Comparison of ENCODE assay signal across 19 mouse cellular contexts in genomic region chr4:48726349-48726835, GRCm38 (mm10).
A peak's percentile ranks its signal among the peaks of the same experiment; 100 is the strongest.
DNase-seq lines count a peak whose midpoint lies in the region; ATAC-seq lines count a peak whose summit lies in the region.
"Had no signal": no experiment of that assay in that cellular context is flagged by ENCODE, and none has a peak within 500 bp of the region (broad histone marks: within the 10 kb centered on the region; RNA-seq: fewer than 3 reads in every experiment).

No protein-coding gene starts in this region.

- H3K27me3 ChIP-seq in forebrain, embryonic 13.5 days: no peaks in the 10 kb centered on the region
- H3K27me3 ChIP-seq in forebrain, embryonic 11.5 days (ENCODE audit: control insufficient read depth, insufficient read depth, low read length): no peaks in the 10 kb centered on the region
- no peaks in the 10 kb centered on the region for H3K27me3 ChIP-seq in forebrain, embryonic 16.5 days (replicated peaks; ENCODE audit: control insufficient read depth, insufficient read depth, low read length)
- H3K27me3 ChIP-seq in midbrain, embryonic 12.5 days: no peaks in the 10 kb centered on the region
- H3K27me3 ChIP-seq in neural tube, embryonic 14.5 days (ENCODE audit: control insufficient read depth, insufficient read depth, low read length): no peaks in the 10 kb centered on the region
- H3K27me3 ChIP-seq: heart, embryonic 15.5 days; limb, embryonic 13.5 days; liver, embryonic 15.5 days; megakaryocyte, embryonic 14.5 days had no signal

- H3K9me3 ChIP-seq in forebrain, embryonic 13.5 days (replicated peaks): no peaks in the 10 kb centered on the region
- no peaks in the 10 kb centered on the region for H3K9me3 ChIP-seq in forebrain, embryonic 11.5 days (ENCODE audit: control insufficient read depth, low read length)
- H3K9me3 ChIP-seq in forebrain, embryonic 16.5 days (ENCODE audit: control insufficient read depth, low read length): no peaks in the 10 kb centered on the region
- no peaks in the 10 kb centered on the region for H3K9me3 ChIP-seq in midbrain, embryonic 12.5 days
- no peaks in the 10 kb centered on the region for H3K9me3 ChIP-seq in neural tube, embryonic 14.5 days (ENCODE audit: control insufficient read depth, low read length)
- H3K9me3 ChIP-seq: heart, embryonic 15.5 days; limb, embryonic 13.5 days; liver, embryonic 15.5 days had no signal

- peaks cover 21% of the 10 kb centered on the region for H3K4me1 ChIP-seq in forebrain, embryonic 13.5 days
- 0 out of 2 replicates have a peak, but pooled peaks cover 3% of the 10 kb centered on the region for H3K4me1 ChIP-seq in forebrain, embryonic 11.5 days (replicated peaks; ENCODE audit: control insufficient read depth, insufficient read depth, low read length)
- peaks cover 18% of the 10 kb centered on the region for H3K4me1 ChIP-seq in forebrain, embryonic 16.5 days (replicated peaks; ENCODE audit: control insufficient read depth, insufficient read depth, low read length)
- peaks cover 9% of the 10 kb centered on the region for H3K4me1 ChIP-seq in midbrain, embryonic 12.5 days
- peaks cover 15% of the 10 kb centered on the region for H3K4me1 ChIP-seq in neural tube, embryonic 14.5 days (ENCODE audit: control insufficient read depth, insufficient read depth, low read length)
- H3K4me1 ChIP-seq: heart, embryonic 15.5 days; liver, embryonic 15.5 days; megakaryocyte, embryonic 14.5 days had no signal

- 79% methylated on average over 11 of the region's 11 CpGs for WGBS in forebrain, embryonic 13.5 days
- 88% methylated on average over 11 of the region's 11 CpGs for WGBS in forebrain, embryonic 11.5 days
- WGBS in forebrain, embryonic 16.5 days: 78% methylated on average over 11 of the region's 11 CpGs
- whole genome bisulfite sequencing in midbrain, embryonic 12.5 days: 81% methylated on average over 11 of the region's 11 CpGs
- WGBS in neural tube, embryonic 14.5 days: 44% methylated on average over 11 of the region's 11 CpGs

- no peaks in the 10 kb centered on the region for H3K36me3 ChIP-seq in forebrain, embryonic 13.5 days (ENCODE audit: poor library complexity, severe bottlenecking)
- no peaks in the 10 kb centered on the region for H3K36me3 ChIP-seq in forebrain, embryonic 11.5 days (ENCODE audit: control insufficient read depth, insufficient read depth, low read length)
- H3K36me3 ChIP-seq in forebrain, embryonic 16.5 days (ENCODE audit: control insufficient read depth, insufficient read depth): no peaks in the 10 kb centered on the region
- H3K36me3 ChIP-seq in midbrain, embryonic 12.5 days: no peaks in the 10 kb centered on the region
- H3K36me3 ChIP-seq in neural tube, embryonic 14.5 days (ENCODE audit: control insufficient read depth, insufficient read depth, low read length): no peaks in the 10 kb centered on the region
- H3K36me3 ChIP-seq: heart, embryonic 15.5 days; limb, embryonic 13.5 days; liver, embryonic 15.5 days had no signal

- no peak overlapping the region for H3K9ac ChIP-seq in forebrain, embryonic 13.5 days
- H3K9ac ChIP-seq in forebrain, embryonic 11.5 days (ENCODE audit: low read length): no peak overlapping the region
- no peak overlapping the region for H3K9ac ChIP-seq in forebrain, embryonic 16.5 days (replicated peaks; ENCODE audit: low read depth, low read length)
- no peak overlapping the region for H3K9ac ChIP-seq in midbrain, embryonic 12.5 days (replicated peaks)
- H3K9ac ChIP-seq in neural tube, embryonic 14.5 days (replicated peaks; ENCODE audit: low read depth, low read length): no peak overlapping the region
- H3K9ac ChIP-seq: heart, embryonic 15.5 days; limb, embryonic 13.5 days; liver, embryonic 15.5 days had no signal

- ATAC-seq in forebrain, embryonic 13.5 days: peak; percentile 6; the same call in 1 of the 2 replicates
- ATAC-seq in forebrain, embryonic 11.5 days (replicated peaks; ENCODE audit: low FRiP score): no peak; the same call in 1 of the 2 replicates
- peak; percentile 24 for ATAC-seq in forebrain, embryonic 16.5 days
- no peak for ATAC-seq in midbrain, embryonic 12.5 days (ENCODE audit: low FRiP score, low read depth)
- peak; percentile 44; the same call in 1 of the 2 replicates for ATAC-seq in neural tube, embryonic 14.5 days (ENCODE audit: low read depth)
- ATAC-seq: lung, postnatal 0 days had no signal

- no peak for DNase-seq in forebrain, embryonic 11.5 days (ENCODE audit: low spot score)
- no peak for DNase-seq in cerebellum, adult 9-10 months
- no peak for DNase-seq in cerebellum, adult 9-11 months
- DNase-seq in adrenal gland, adult (ENCODE audit: inconsistent age in 2 of 2, low spot score in 1 of 2): no peak
- DNase-seq: adrenal gland, adult 2 months; cerebellum, adult 2 months; heart, adult 18-20 months; kidney, adult 2 months; kidney, postnatal 14 days; thymus, postnatal 14 days had no signal

- H3K27ac ChIP-seq in forebrain, embryonic 13.5 days: 0 out of 2 replicates have a peak overlapping the region, but pooled peaks have one; percentile 0
- no peak overlapping the region for H3K27ac ChIP-seq in forebrain, embryonic 11.5 days (ENCODE audit: low read depth, low read length)
- H3K27ac ChIP-seq in forebrain, embryonic 16.5 days (ENCODE audit: low read length): peak overlapping the region; percentile 26
- H3K27ac ChIP-seq in midbrain, embryonic 12.5 days (replicated peaks): peak overlapping the region; percentile 1; the same call in 1 of the 2 replicates
- no peak overlapping the region for H3K27ac ChIP-seq in neural tube, embryonic 14.5 days (ENCODE audit: low read depth, low read length)
- H3K27ac ChIP-seq: heart, embryonic 15.5 days; limb, embryonic 13.5 days; liver, embryonic 15.5 days had no signal

- H3K4me2 ChIP-seq in forebrain, embryonic 13.5 days: no peak overlapping the region
- no peak overlapping the region for H3K4me2 ChIP-seq in forebrain, embryonic 11.5 days (ENCODE audit: low read depth, low read length, severe bottlenecking)
- 0 out of 2 replicates have a peak overlapping the region, but pooled peaks have one; percentile 11 for H3K4me2 ChIP-seq in forebrain, embryonic 16.5 days (ENCODE audit: low read length)
- no peak overlapping the region for H3K4me2 ChIP-seq in midbrain, embryonic 12.5 days (replicated peaks)
- H3K4me2 ChIP-seq in neural tube, embryonic 14.5 days (ENCODE audit: low read depth, low read length): no peak overlapping the region
- H3K4me2 ChIP-seq: heart, embryonic 15.5 days; limb, embryonic 13.5 days; liver, embryonic 15.5 days had no signal

- H3K4me3 ChIP-seq in forebrain, embryonic 13.5 days: no peak overlapping the region
- H3K4me3 ChIP-seq in forebrain, embryonic 11.5 days (ENCODE audit: low read depth, low read length): no peak overlapping the region
- H3K4me3 ChIP-seq in forebrain, embryonic 16.5 days (replicated peaks; ENCODE audit: low read length): no peak overlapping the region
- no peak overlapping the region for H3K4me3 ChIP-seq in midbrain, embryonic 12.5 days
- no peak overlapping the region for H3K4me3 ChIP-seq in neural tube, embryonic 14.5 days (ENCODE audit: low read depth, low read length)
- H3K4me3 ChIP-seq: heart, embryonic 15.5 days; limb, embryonic 13.5 days; liver, embryonic 15.5 days; megakaryocyte, embryonic 14.5 days had no signal

Comparison
In these comparisons a context has a peak if more than half of its experiments do, and no peak if none do; other contexts are left out.
1. ATAC-seq: peak in forebrain, embryonic 13.5 days (single experiment), forebrain, embryonic 16.5 days (single experiment) and neural tube, embryonic 14.5 days (single experiment); none in forebrain, embryonic 11.5 days (single experiment) and midbrain, embryonic 12.5 days (single experiment).
2. H3K27ac ChIP-seq: peak in forebrain, embryonic 13.5 days (single experiment), forebrain, embryonic 16.5 days (single experiment) and midbrain, embryonic 12.5 days (single experiment); none in forebrain, embryonic 11.5 days (single experiment) and neural tube, embryonic 14.5 days (single experiment).